Mouse (Mus musculus) liver, adult 2 months (tissue): ENCODE measurements around the gene Gm3183. TPM values are rescaled to one million over a fixed set of nuclear protein-coding genes. Genes with fewer than 3 reads are reported as not detected.
"Not testable (repeated sequence)": the region's sequence is repeated elsewhere in the genome, so short reads cannot be mapped to it uniquely, and the experiment has no call there.

Source experiments
- DNase-seq: peaks from one replicate; pipeline ENCODE4 v3.0.0-alpha.2; 2011; ENCODE audit warnings: low read depth, low spot score; ENCODE audit errors: extremely low read depth
- H3K27ac ChIP-seq: fragments of 200-500 bp; replicated peaks from 2 replicates; pipeline ENCODE4 v1.5.1; 2012; ENCODE audit warnings: low read depth, mild to moderate bottlenecking, control low read depth, inconsistent platforms, low read length; ENCODE audit not compliant: insufficient read depth
- H3K27me3 ChIP-seq: fragments of 200-500 bp; 2 replicates; pipeline ENCODE4 v1.6.1; 2012; ENCODE audit warnings: mild to moderate bottlenecking, moderate library complexity, low read length, inconsistent platforms; ENCODE audit not compliant: control insufficient read depth, insufficient read depth
- H3K36me3 ChIP-seq: fragments of 200-500 bp; 2 replicates; pipeline ENCODE4 v1.6.1; 2012; ENCODE audit warnings: low read length, inconsistent platforms; ENCODE audit not compliant: control insufficient read depth, insufficient read depth
- H3K4me1 ChIP-seq: fragments of 200-500 bp; 2 replicates; pipeline ENCODE4 v1.6.1; 2011; ENCODE audit warnings: low read length; ENCODE audit not compliant: control insufficient read depth, insufficient read depth
- H3K4me3 ChIP-seq: fragments of 200-500 bp; 2 replicates; pipeline ENCODE4 v1.5.1; 2011; ENCODE audit warnings: low read depth, mild to moderate bottlenecking, control low read depth, low read length, moderate library complexity; ENCODE audit not compliant: insufficient read depth
- H3K79me2 ChIP-seq: fragments of 200-500 bp; 2 replicates; pipeline ENCODE4 v1.6.1; 2012; ENCODE audit warnings: inconsistent platforms, mild to moderate bottlenecking, low read length, moderate library complexity; ENCODE audit not compliant: control insufficient read depth, insufficient read depth
- H3K9ac ChIP-seq: fragments of 200-500 bp; 2 replicates; pipeline ENCODE4 v1.6.1; 2012; ENCODE audit warnings: low read depth, mild to moderate bottlenecking, control low read depth, inconsistent platforms, low read length
- WGBS: fragments of 180-500 bp; shearing (Covaris S2); methylation state at CpG from one replicate; pipeline ENCODE4 v1.1.7; 2018; 5-methylcytosine and 5-hydroxymethylcytosine counted together
- polyA plus RNA-seq: library from polyadenylated mRNA; depleted of rRNA; stranded (reverse); fragments of >200 nt; gene quantifications from 2 replicates; pipeline ENCODE4 v1.2.3, GENCODE M21; 2012; rRNA removed
- total RNA-seq: library from RNA; depleted of rRNA; stranded (reverse); fragments of >200 nt; gene quantifications from 2 replicates; pipeline ENCODE4 v1.2.3, GENCODE M21; 2014; rRNA removed

Gm3183 gene
- total RNA-seq (not detected in 2 replicates), polyA plus RNA-seq (not detected in 2 replicates)

DNA sequence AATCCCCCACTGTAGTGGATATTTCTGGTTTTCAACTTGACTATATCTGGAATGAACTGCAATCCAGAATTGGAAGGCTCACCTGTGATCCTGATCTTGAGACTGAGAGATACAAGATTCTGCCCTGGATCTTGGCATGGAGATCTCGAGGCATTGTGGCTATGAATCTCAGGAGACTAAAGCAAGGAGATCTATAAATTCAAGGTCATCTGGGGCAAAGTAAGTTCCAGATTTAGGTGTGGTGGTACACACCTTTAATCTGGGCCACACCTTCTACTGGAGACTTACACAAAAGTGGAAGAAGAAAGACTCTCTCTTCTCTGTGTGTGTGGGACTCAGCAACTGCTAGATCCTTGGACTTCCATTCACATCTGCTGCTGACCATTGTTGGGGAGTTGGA lies at the start of gene Gm3183:
Gene Gm3183 (plus strand): TSS at position 301 of the 400 bp plus-strand sequence.
- H3K79me2 ChIP-seq, H3K9ac ChIP-seq, H3K27ac ChIP-seq, H3K27me3 ChIP-seq, H3K4me1 ChIP-seq, H3K36me3 ChIP-seq, H3K4me3 ChIP-seq, DNase-seq: not testable (repeated sequence)
- no CpG with 5 or more reads among the region's 1 CpGs for WGBS

Other genes starting within 250 kb of the Gm3183 start
- not detected in 2 replicates for gene Gm3147, start 249.1 kb upstream of the Gm3183 start, total RNA-seq
- not detected in 2 replicates for gene Gm3147, start 249.1 kb upstream of the Gm3183 start, polyA plus RNA-seq
- gene Gm6509, start 241.5 kb upstream of the Gm3183 start, total RNA-seq = not detected in 2 replicates
- not detected in 2 replicates for gene Gm6509, start 241.5 kb upstream of the Gm3183 start, polyA plus RNA-seq
- not detected in 2 replicates for gene Gm6205, start 217.1 kb upstream of the Gm3183 start, total RNA-seq
- not detected in 2 replicates for gene Gm6205, start 217.1 kb upstream of the Gm3183 start, polyA plus RNA-seq
- gene Gm6367, start 123.2 kb downstream of the Gm3183 start, total RNA-seq = not detected in 2 replicates
- not detected in 2 replicates for gene Gm6367, start 123.2 kb downstream of the Gm3183 start, polyA plus RNA-seq
- not detected in 2 replicates for gene Gm7942, start 241.5 kb downstream of the Gm3183 start, total RNA-seq
- not detected in 2 replicates for gene Gm7942, start 241.5 kb downstream of the Gm3183 start, polyA plus RNA-seq